Mouse (Mus musculus) testis, postnatal 10 days (tissue): ENCODE measurements at regions not wholly inside any gene's neighbourhood (a gene's known extent, or its start where the extent isn't known, plus 50 kb on each side); places are given as distances from the start of the nearest gene placed in this dataset.

Experiments used
- DNase-seq: peaks from one replicate; pipeline ENCODE4 v3.0.0; 2021; ENCODE audit warnings: low spot score

- DNase-seq = no peak
These were observed 356.0 kb downstream of the Ankrd50 start for GRCm38 (mm10) chr3:38128486-38129166.

- DNase-seq = no peak
These were observed 368.4 kb downstream of the Ankrd50 start for GRCm38 (mm10) chr3:38116071-38116787.

GRCm38 (mm10) chr3:38112568-38112967 is 372.1 kb downstream of the Ankrd50 start:
- no peak for DNase-seq

GRCm38 (mm10) chr3:38105022-38105857 is 379.4 kb downstream of the Ankrd50 start:
- DNase-seq = no peak

GRCm38 (mm10) chr3:38104418-38104817 is 380.1 kb upstream of the Gm5148 start:
- DNase-seq = no peak

- no peak for DNase-seq
These were observed 378.7 kb upstream of the Gm5148 start for GRCm38 (mm10) chr3:38102985-38103384.

GRCm38 (mm10) chr3:38102181-38102580 is 377.9 kb upstream of the Gm5148 start:
- no peak for DNase-seq

- no peak for DNase-seq
These were observed 370.2 kb upstream of the Gm5148 start for GRCm38 (mm10) chr3:38094370-38094979.

GRCm38 (mm10) chr3:38084548-38084947 is 360.3 kb upstream of the Gm5148 start:
- no peak for DNase-seq

GRCm38 (mm10) chr3:38082386-38082785 is 358.1 kb upstream of the Gm5148 start:
- DNase-seq = peak; percentile 40

GRCm38 (mm10) chr3:38076835-38077234 is 352.5 kb upstream of the Gm5148 start:
- DNase-seq = no peak

- no peak for DNase-seq
These were observed 349.7 kb upstream of the Gm5148 start for GRCm38 (mm10) chr3:38073946-38074345.

GRCm38 (mm10) chr3:38055627-38056026 is 331.3 kb upstream of the Gm5148 start:
- no peak for DNase-seq

GRCm38 (mm10) chr3:38052941-38053340 is 328.7 kb upstream of the Gm5148 start:
- no peak for DNase-seq

GRCm38 (mm10) chr3:38051748-38052147 is 327.5 kb upstream of the Gm5148 start:
- no peak for DNase-seq

GRCm38 (mm10) chr3:38050856-38051255 is 326.6 kb upstream of the Gm5148 start:
- no peak for DNase-seq

GRCm38 (mm10) chr3:38050366-38050765 is 326.1 kb upstream of the Gm5148 start:
- DNase-seq = no peak

- peak; percentile 56 for DNase-seq
These were observed 325.0 kb upstream of the Gm5148 start for GRCm38 (mm10) chr3:38049290-38049689.

- DNase-seq = no peak
These were observed 323.2 kb upstream of the Gm5148 start for GRCm38 (mm10) chr3:38047445-38047844.

- DNase-seq = no peak
These were observed 322.3 kb upstream of the Gm5148 start for GRCm38 (mm10) chr3:38046611-38047010.

- no peak for DNase-seq
These were observed 321.7 kb upstream of the Gm5148 start for GRCm38 (mm10) chr3:38045989-38046388.

- DNase-seq = no peak
These were observed 321.2 kb upstream of the Gm5148 start for GRCm38 (mm10) chr3:38045523-38045922.
